Mouse (Mus musculus): ENCODE measurements around the gene Fgfrl1.

GRCm38 (mm10) chr5:108670785-108671184 is 21.4 kb upstream of the Fgfrl1 start:
- TF ChIP-seq CTCF (conservative IDR thresholded peaks at IDR 0.05; ENCODE audit: insufficient read depth, insufficient read length, low read depth, low read length) = peak; percentile 76
- no peak for TF ChIP-seq POLR2A (IDR thresholded peaks at IDR 0.05; ENCODE audit: low read depth, low read length)
